Mouse (Mus musculus) cerebellum, adult 2 months (tissue): Measurements from ENCODE around the gene Ptprq. TPM values are rescaled to one million over a fixed set of nuclear protein-coding genes. Genes with fewer than 3 reads are reported as not detected.

Experiments
- DNase-seq, 2 experiments: peaks; one replicate each; pipeline ENCODE4 v3.0.0; 2021
- H3K27ac ChIP-seq: fragments of 200-500 bp; 2 replicates; pipeline ENCODE4 v1.5.1; 2012; ENCODE audit warnings: low read length, control low read depth, inconsistent platforms; ENCODE audit not compliant: insufficient read depth
- H3K27me3 ChIP-seq: fragments of 200-500 bp; 2 replicates; pipeline ENCODE4 v1.6.1; 2012; ENCODE audit warnings: inconsistent platforms, mild to moderate bottlenecking, low read length, moderate library complexity; ENCODE audit not compliant: control insufficient read depth, insufficient read depth
- H3K4me1 ChIP-seq: fragments of 200-500 bp; 2 replicates; pipeline ENCODE4 v1.6.1; 2011; ENCODE audit warnings: low read length; ENCODE audit not compliant: control insufficient read depth, insufficient read depth
- H3K4me3 ChIP-seq: fragments of 200-500 bp; replicated peaks from 2 replicates; pipeline ENCODE3; 2011; ENCODE audit warnings: mild to moderate bottlenecking, low read depth, low read length, control low read depth; ENCODE audit not compliant: insufficient read depth
- CTCF ChIP-seq: fragments of 200-500 bp; IDR thresholded peaks from 2 replicates; pipeline ENCODE4 v1.5.1; 2011; ENCODE audit warnings: low read depth, mild to moderate bottlenecking, control low read depth, low read length, moderate library complexity, borderline replicate concordance; ENCODE audit not compliant: insufficient read depth
- POLR2A ChIP-seq: fragments of 200-500 bp; IDR thresholded peaks from 2 replicates; pipeline ENCODE4 v1.6.1; 2011; ENCODE audit warnings: low read length, control low read depth, borderline replicate concordance; ENCODE audit not compliant: insufficient read depth
- WGBS: fragments of 180-500 bp; shearing (Covaris S2); methylation state at CpG from one replicate; pipeline ENCODE4 v1.1.7; 2018; 5-methylcytosine and 5-hydroxymethylcytosine counted together
- polyA plus RNA-seq: library from polyadenylated mRNA; depleted of rRNA; stranded (reverse); fragments of >200 nt; gene quantifications from 2 replicates; pipeline ENCODE4 v1.2.3, GENCODE M21; 2012; rRNA removed

Ptprq gene
- polyA plus RNA-seq, 1 experiment: 0.02 TPM

- H3K4me1 ChIP-seq: no peaks in the 10 kb centered on the region
- no peak for TF ChIP-seq POLR2A
- no peak for TF ChIP-seq CTCF
- no peak overlapping the region for H3K4me3 ChIP-seq
- no peak for DNase-seq
- H3K27ac ChIP-seq: no peak overlapping the region
- H3K27me3 ChIP-seq: no peaks in the 10 kb centered on the region
- WGBS: 76% methylated on average over 5 of the region's 5 CpGs
Measured at GRCm38 (mm10) chr10:107471712-107472111, 248.1 kb downstream of the Ptprq start.

GRCm38 (mm10) chr10:107467819-107468218 lies 252.0 kb downstream of the Ptprq start:
- TF ChIP-seq CTCF (no peak), POLR2A (no peak)
- H3K27ac ChIP-seq: no peak overlapping the region
- no peak overlapping the region for H3K4me3 ChIP-seq
- DNase-seq: no peak
- WGBS: 97% methylated on average over 7 of the region's 7 CpGs
- H3K4me1 ChIP-seq: no peaks in the 10 kb centered on the region
- no peaks in the 10 kb centered on the region for H3K27me3 ChIP-seq

Other genes starting within 250 kb of the Ptprq start
- not detected in 2 replicates for gene Myf5, start 233.9 kb downstream of the Ptprq start, polyA plus RNA-seq
- not detected in 2 replicates for gene Myf6, start 225.3 kb downstream of the Ptprq start, polyA plus RNA-seq
- 0.03 and 0.05 TPM in 2 replicates for gene Otogl, start 192.1 kb upstream of the Ptprq start, polyA plus RNA-seq